Mouse (Mus musculus): ENCODE measurements around the gene Prkaca.
"Not testable (repeated sequence)": the region's sequence is repeated elsewhere in the genome, so short reads cannot be mapped to it uniquely, and the experiment has no call there.

Prkaca gene

DNA sequence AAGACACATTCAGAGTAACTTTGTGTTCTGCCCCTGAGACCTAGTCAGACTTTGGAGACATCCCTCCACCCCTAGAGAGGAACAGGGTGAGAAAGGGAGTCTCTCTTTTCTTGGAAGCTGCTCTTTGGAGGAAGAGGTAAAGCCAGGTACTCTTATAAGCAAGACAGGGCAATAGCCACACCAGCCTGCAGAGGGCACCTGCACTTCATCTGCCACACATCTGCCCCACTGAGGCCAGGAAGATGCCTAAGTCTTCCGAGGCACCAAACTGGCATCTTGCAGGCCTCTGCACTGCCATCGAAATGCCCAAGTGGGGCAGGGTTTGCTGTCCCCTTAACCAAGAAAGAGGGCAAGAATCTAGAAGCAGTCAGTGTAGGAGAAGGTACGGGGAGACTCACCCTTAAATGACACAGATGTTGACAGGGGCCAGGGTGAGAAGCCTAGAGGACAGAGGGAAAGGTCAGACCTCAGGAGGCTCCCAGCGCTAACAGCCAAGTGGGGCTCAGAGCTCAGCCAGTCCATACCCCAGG lies 3.4 kb downstream of the Prkaca start:
- DNase-seq (ENCODE audit: low read depth, low spot score), result no peak

DNA sequence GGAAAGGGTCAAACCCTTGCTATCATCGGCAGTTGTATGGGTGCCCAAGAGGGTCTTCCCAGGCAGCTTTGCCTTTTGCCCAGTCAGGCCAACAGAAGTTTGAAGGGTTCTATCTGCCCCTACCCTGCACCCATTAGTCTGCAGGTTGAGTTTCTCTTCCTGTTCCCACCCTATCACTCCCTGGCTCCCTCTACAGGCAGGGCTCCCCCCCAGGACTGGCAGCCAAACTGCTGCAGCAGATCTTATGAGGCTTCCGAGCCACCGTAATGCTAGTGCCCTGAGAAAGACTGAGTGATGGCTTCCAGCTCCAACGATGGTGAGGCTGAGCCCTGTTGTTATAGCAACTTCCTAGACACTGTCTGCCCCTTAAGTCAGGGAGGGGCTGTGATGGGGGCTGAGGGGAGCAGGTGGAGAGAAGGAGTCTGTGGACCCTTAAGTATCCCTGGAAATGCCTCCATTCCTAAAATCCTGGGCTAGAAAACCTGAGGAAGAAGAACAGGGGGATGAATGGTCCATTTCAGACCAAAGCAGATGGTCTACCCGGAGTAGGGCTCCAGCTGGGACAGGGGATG lies 4.1 kb downstream of the Prkaca start:
- no peak for DNase-seq (ENCODE audit: low read depth, low spot score)

DNA sequence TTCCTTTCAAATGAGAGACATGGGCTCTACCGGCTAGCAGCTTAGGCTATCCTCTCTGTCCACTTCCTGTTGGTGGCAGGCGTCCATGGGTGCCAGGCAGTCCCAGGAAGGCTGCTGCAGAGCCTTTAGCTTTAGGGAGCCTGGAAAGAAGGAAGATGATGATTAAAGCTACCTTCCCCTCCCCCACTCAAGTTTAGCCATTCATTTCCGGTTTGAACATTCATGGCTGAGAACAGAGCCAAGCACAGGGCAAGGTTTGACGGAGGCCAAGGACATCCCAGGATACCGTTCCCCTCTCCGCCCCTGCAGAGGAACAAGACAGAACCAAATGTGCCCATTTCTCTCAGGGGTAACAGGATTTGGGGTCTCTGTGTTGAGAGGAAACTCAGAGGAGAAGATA lies 4.9 kb downstream of the Prkaca start:
- DNase-seq (ENCODE audit: low read depth, low spot score), result no peak

DNA sequence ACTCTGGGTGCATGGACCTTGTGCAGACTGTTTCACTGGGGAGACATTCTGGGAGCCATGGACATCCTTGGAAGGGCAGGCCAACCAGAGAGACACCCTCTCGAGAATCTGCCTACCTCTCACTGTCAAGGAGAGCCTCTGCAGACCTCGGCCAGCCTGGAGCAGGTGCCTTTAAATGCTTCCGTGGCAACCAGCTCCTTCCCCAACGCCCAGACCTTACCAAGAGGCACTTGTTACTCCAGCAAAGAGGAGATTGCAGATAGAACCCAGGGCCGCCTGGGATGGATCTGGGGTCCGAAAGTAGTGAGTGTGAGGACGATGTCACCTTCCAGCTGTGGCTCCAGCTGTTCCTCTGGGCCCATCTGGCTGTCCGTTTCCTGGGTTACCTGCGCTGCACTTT lies 5.4 kb downstream of the Prkaca start:
- no peak for DNase-seq (ENCODE audit: low read depth, low spot score)

DNA sequence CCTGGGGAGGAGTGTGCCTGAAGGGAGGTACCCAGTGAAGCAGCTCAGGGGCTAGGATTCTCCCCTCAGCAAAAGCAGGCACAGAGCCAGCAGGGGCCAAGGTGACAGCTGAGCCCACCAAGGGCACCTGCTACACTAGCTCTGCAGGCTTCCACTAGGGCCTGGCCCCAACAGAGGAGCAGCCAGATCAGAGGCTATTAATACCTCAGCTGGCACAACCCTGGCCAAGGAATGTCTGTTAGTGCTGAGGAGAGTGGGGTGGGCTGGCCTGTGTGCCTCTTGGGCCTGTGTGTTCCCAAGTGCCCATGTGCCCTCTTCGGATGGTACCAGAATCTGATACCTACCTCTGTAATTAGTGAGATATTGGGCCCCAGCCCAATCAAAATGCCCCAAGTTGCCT lies 7.5 kb downstream of the Prkaca start:
- DNase-seq (ENCODE audit: low read depth, low spot score), result no peak

DNA sequence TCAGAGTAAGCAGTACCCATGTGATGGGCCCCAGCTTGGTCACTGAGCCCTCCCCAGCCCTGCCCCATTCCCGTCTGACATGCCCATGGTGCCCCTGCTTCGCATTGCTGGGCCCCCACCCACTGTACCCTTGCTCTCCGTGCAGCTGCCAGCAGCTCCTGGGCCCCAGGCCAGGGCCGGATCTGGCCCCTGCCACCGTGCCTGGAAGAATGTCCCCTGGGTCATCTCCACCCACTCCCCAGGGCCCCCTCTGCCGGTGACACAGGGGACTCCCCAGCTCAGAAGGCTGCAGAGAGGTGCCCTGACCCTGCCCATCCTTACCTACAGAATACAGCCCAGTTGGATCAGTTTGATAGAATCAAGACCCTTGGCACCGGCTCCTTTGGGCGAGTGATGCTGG lies 8.1 kb downstream of the Prkaca start:
- no peak for DNase-seq (ENCODE audit: low read depth, low spot score)

DNA sequence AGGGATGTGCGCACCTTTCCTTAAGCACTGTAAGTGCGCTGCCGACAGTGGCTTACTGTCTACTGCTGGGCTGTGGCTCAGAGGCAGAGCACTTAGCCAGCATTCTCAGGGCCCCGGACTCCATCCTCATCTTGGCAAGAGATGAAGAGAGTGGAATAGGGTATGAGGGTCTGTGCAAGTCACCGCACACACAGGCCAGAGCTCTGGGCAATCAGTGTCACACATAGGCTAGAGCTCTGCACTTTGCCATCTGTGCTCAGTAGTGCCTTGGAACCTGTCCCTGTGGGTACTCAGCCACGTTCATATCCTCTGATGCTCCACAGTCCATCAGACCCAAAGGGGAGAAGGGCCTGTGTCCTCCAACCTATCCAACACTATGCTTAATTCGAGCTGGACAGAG lies 8.7 kb downstream of the Prkaca start:
- DNase-seq (ENCODE audit: low read depth, low spot score), result no peak

DNA sequence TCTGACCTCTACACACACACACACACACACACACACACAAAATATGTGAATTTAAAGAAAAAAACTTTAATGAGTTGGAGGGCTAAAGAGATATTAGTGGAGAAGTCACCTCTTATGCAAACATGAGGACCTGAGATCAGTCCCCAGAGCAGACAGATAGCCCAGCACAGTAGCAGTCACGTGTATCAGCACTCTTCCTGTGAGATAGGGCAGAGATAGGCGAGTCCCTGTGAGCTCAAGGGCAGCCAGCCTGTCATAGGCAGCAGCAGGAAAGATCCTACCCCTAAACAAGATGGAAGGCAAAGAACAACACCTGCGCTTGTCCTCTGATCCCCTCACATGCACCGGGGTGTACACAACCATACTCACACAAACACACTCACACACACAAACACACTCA lies 9.7 kb downstream of the Prkaca start:
- no peak for DNase-seq (ENCODE audit: low read depth, low spot score)

DNA sequence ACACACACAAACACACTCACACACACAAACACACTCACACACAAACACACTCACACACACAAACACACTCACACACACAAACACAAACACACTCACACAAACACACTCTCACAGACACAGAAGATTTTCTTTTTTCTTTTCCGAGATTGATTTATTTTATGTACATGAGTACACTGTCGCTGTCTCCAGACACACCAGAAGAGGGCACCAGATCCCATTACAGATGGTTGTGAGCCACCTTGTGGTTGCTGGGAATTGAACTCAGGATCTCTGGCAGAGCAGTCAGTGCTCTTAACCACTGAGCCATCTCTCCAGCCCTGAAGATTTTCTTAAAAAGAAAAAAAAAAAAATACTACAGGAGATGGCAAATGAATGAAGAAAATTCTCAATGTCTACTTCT lies 10.4 kb downstream of the Prkaca start:
- not testable (repeated sequence) for DNase-seq (ENCODE audit: low read depth, low spot score)

DNA sequence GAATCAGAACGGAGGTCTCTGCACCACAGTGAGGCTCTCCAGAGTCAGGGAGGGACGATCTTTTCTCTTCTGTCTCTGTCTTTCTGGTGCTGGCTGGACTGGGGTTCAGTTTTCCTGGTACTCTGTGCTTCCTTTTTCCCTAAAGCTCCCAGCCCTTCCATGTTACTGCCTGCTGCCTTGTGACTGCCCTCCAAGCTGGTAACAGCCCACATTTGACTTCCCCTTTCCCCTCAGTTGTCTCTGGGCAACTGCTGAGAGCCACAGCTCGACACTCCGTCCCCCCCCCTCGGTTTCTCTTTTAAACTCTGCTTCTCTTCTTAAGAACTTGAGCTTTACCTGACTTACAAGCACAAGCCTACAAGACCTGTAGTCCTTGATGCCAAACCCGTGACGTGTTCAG lies 16.4 kb downstream of the Prkaca start:
- no peak for DNase-seq (ENCODE audit: low read depth, low spot score)

DNA sequence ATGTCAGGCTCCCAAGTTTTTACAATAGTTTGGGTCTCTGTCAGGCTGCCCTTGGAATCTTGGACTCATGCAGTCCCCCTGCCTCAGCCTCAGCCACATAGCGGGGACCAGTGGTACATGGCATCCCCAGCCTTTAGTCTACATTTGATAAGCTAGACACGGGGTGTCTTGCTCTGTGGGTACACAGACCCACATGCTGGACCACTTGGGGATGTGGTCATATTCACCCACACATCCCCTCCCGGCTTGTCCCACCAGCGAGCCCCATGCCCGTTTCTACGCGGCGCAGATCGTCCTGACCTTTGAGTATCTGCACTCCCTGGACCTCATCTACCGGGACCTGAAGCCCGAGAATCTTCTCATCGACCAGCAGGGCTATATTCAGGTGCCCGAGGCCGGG lies 17.4 kb downstream of the Prkaca start:
- DNase-seq (ENCODE audit: low read depth, low spot score), result no peak

DNA sequence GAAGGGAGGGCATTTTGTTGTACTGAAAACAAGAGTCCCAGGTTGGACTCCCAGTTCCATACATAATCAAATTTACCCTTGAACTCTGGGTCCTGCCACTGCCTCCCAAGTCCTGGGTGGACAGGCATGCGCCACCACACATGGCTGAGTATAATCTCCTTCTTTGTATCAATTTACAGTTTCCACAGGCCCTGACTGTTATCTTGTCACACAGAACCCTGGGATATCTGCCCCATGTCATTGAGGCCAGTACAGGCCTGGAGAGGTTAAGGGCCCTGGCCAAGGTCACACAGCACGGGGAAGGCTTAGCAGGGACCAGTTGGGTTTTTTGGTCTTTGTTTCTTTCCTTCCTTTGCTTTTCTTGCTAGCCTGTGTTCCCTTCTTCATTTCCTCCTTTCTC lies 19.7 kb downstream of the Prkaca start:
- DNase-seq (ENCODE audit: low read depth, low spot score), result no peak

DNA sequence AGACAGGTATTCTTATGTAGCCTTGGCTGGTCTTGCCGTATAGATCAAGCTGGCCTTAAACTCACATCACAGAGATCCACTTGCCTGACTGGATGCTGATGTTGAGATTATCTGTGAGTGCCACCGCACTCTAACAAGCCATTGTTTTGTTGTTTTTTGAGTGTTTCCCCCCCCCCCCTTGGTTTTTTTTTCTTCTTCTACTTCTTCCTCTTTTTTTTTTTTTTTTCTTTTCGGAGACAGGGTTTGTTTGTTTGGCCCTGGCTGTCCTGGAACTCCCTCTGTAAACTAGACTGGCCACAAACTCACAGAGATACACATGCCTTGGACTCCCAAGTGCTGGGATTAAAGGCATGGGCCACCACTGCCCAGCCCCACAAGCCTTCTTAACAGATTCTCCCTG lies 21.2 kb downstream of the Prkaca start:
- no peak for DNase-seq (ENCODE audit: low read depth, low spot score)

DNA sequence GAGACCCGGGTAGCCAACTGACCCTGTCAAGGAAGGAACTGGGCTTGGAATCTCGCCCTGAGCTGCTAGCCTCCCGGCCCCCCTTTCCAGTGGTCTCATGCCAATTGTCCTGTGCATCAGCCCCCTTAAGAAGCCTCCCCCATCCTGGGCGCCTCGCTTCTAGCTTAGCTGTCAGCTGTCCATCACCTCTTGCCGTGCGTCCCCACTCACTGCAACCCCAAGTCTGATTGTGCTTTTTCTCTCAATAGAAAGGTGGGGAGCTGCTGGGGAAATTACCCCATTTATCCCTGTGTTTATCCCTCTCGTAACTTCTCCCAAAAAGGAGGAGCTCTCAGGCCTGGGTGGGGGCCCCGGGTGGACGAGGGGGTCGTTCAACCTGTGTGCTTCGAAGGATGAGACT lies 23.2 kb downstream of the Prkaca start:
- DNase-seq (ENCODE audit: low read depth, low spot score), result no peak

DNA sequence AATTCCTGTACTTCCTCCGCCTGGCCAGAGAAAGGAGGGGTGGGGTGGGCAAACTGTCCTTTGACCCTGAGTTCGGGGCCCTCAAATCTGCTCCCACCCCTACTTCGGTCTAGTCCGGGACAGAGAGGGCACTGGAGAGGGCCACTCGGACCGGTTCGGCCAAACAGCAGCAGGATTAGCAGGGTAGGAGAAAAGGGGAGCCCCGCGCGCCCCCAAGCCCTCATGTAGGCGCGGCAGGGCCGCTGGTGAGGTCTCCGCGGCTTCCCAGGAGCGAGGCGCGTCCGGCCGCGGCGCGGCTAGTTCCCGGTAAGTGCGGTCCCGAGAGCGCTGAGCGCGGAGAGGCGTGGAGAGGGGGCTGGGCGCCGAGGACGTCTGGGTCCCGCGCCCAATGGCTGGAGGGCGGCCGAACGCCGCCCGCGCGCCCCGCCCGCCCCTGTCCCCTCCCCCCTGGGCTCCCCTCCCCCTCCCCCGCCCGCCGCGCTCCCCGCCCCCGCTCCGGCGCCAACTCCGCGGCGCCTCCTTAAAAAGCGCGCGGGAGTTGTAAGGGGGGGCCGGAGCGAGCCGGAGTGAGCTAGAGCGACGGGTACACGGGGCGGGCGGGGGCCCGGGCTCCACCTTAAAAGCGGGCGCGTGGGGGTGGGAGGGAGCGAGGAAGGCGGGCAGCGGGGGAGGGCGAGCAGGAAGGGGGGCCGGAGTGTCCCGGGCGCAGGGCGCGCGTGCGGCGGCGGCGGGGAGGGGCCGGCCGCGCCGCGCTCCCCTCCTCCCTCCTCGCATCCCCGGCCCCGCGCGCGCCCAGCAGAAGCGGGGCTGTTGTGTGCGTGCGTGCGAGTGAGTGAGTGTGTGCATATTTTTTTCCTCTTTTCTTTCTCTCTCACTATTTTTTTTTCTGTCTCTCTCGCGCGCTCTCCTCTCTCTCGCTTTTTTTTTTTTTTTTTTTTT lies 24.0 kb downstream of the Prkaca start:
- peak; percentile 70 for DNase-seq (ENCODE audit: low read depth, low spot score)

DNA sequence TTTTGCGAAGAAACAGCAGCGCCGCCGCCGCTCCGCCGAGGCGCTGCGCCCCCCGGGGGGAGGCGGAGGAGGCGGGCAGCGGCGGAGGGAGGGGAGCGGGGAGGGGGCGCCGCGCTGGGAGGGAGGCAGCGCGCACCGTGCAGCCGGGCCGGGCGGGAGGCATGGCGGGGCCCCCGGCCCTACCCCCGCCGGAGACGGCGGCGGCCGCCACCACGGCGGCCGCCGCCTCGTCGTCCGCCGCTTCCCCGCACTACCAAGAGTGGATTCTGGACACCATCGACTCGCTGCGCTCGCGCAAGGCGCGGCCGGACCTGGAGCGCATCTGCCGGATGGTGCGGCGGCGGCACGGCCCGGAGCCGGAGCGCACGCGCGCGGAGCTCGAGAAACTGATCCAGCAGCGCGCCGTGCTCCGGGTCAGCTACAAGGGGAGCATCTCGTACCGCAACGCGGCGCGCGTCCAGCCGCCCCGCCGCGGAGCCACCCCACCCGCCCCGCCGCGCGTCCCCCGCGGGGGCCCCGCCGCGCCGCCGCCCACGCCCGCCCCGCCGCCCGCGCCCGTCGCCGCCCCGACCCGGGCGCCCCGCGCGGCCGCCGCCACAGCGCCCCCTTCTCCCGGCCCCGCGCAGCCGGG lies 24.8 kb downstream of the Prkaca start, which contains the start of gene Samd1:
Samd1 (plus strand) TSS at position 162 of the 631 bp plus-strand sequence.
- DNase-seq (ENCODE audit: low read depth, low spot score), result no peak

DNA sequence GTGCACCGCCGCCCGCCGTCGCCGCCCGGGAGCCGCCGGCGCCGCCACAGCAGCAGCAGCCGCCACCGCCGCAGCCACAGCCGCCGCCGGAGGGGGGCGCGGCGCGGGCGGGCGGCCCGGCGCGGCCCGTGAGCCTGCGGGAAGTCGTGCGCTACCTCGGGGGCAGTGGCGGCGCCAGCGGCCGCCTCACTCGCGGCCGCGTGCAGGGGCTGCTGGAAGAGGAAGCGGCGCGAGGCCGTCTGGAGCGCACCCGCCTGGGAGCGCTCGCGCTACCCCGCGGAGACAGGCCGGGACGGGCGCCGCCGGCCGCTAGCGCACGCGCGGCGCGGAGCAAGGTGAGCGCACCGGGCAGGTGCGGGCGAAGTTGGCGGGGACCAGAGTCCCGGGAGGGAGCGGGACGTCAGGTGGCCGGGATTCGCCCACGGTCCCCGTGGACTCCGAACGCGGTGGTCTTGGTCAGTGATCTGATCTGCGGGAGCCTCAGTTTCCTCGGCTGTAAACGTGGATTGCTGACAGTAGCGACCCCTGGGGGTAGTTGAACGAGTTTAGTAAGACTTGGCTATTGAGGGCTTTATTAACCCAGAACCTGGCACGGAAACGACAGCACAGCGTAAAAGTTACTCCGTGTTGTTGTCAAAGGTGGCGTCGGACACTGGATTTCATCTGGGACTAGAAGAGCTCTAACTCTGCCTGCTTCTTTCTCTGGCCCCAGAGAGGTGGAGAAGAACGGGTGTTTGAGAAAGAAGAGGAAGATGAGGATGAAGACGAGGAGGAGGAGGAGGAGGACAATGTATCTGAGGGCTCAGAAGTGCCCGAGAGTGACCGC lies 25.7 kb downstream of the Prkaca start:
- no peak for DNase-seq (ENCODE audit: low read depth, low spot score)

DNA sequence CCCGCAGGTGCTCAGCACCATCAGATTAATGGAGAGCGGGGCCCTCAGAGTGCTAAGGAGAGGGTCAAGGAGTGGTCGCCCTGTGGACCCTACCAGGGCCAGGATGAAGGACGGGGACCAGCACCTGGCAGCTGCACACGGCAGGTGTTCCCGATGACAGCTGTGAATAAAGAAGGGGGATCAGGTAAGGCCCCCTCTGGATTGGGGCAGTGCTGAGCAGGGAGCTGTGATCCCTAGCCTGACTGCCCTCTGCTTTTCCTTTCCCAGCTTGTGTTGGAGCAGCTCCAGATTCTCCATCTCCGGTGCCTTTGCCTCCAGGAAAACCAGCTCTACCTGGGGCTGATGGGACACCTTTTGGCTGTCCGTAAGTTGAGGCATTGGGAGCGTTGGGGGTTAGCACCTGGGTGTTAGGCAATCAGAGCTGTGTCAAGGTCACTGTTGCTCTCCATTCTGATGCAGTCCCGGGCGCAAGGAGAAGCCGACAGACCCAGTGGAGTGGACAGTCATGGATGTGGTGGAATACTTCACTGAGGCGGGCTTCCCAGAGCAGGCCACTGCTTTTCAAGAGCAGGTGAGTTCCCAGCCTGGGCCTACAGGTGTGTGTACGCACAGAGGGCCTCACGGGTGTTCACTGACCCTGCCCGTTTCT lies 26.4 kb downstream of the Prkaca start:
- DNase-seq (ENCODE audit: low read depth, low spot score), result no peak

DNA sequence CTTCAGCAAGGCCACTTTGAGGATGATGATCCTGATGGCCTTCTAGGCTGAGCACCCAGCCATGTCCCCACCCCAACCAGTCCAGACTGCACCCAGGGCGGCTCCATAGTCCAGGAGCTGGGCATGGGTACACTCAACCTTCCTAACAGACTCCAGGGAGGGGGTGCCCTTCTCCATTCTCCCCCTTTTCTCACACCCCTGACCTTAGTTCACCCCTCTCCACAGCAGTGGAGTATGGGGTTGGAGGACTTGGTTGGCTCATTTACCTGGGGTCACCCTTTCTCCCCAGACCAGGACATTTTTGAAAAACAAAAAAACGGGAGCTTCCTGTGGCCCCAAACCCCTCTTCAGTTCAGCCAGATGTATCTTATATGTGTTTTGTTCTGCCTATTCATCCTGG lies 27.0 kb downstream of the Prkaca start:
- no peak for DNase-seq (ENCODE audit: low read depth, low spot score)

DNA sequence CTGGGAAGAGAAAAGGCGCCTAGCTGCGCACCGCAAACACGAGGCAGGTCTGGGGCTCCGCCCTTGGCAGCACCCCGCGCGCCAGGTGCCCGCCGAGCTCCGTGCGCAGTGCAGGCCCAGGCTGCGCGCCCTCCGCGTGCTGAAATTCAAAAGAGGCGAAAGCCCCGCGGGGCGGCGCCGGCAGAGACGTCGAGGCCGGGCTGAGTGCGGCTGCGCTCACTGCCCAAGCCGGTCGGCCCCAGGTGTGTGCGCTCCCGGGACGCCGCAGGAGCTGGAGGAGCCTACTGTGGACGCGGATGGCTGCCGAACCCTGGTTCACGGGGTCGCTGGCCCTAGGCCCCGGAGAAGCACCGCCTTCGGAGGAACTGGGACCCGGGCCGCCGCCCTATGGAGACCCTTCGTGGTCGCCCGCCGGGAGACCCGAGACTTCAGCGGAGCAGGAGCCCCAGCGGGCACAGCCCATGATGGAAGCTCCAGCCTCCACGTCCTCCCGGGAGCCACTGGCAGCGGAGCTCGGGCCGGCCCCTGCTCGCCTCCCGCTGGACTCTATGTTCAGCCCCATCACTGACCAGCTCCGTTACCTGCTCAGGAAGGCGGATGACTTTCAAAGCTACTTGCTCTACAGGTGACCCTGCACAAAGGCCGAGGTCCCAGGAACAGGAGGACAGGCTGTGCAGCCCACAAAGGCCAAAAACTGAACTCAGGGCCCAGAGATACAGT lies 28.6 kb downstream of the Prkaca start, which contains the start of gene 1700067K01Rik:
1700067K01Rik (plus strand) TSS at position 222 of the 720 bp plus-strand sequence.
- DNase-seq (ENCODE audit: low read depth, low spot score), result no peak
